Mouse (Mus musculus) limb, embryonic 15.5 days (tissue): Measurements from ENCODE around the gene Rfx2. TPM values are rescaled to one million over a fixed set of nuclear protein-coding genes. Genes with fewer than 3 reads are reported as not detected.

Experiments
- ATAC-seq: fragments of 200-750 bp; cut with Nextera tagmentation; 2 replicates; pipeline ENCODE4 v1.8.0; 2017; ENCODE audit warnings: low read depth, moderate TSS enrichment; ENCODE audit not compliant: insufficient number of reproducible peaks, low FRiP score, low TSS enrichment
- H3K27ac ChIP-seq: fragments of 300-500 bp; sonication (generic); 2 replicates; pipeline ENCODE4 v1.5.1; 2015; ENCODE audit warnings: moderate library complexity, mild to moderate bottlenecking, inconsistent platforms
- H3K27me3 ChIP-seq: fragments of 300-500 bp; sonication (generic); 2 replicates; pipeline ENCODE4 v1.6.1; 2015; ENCODE audit warnings: inconsistent platforms
- H3K36me3 ChIP-seq: fragments of 300-500 bp; sonication (generic); 2 replicates; pipeline ENCODE4 v1.6.1; 2015; ENCODE audit warnings: inconsistent platforms
- H3K4me1 ChIP-seq: fragments of 300-500 bp; sonication (generic); 2 replicates; pipeline ENCODE4 v1.6.1; 2015; ENCODE audit warnings: inconsistent platforms
- H3K4me2 ChIP-seq: fragments of 300-500 bp; sonication (generic); 2 replicates; pipeline ENCODE4 v1.6.1; 2015; ENCODE audit warnings: mild to moderate bottlenecking, inconsistent platforms
- H3K4me3 ChIP-seq: fragments of 300-500 bp; sonication (generic); 2 replicates; pipeline ENCODE4 v1.5.1; 2015; ENCODE audit warnings: mild to moderate bottlenecking, inconsistent platforms
- H3K9ac ChIP-seq: fragments of 300-500 bp; sonication (generic); 2 replicates; pipeline ENCODE4 v1.6.1; 2015; ENCODE audit warnings: inconsistent platforms
- H3K9me3 ChIP-seq: fragments of 300-500 bp; sonication (generic); 2 replicates; pipeline ENCODE4 v1.6.1; 2016; ENCODE audit warnings: inconsistent platforms
- WGBS: fragments of 180-500 bp; shearing (Covaris S2); methylation state at CpG from one replicate; pipeline ENCODE4 v1.1.7; 2015; 5-methylcytosine and 5-hydroxymethylcytosine counted together
- polyA plus RNA-seq: library from polyadenylated mRNA; unstranded; fragments of >200 nt; fragmentation: Nextera tagmentation; extraction: Ambion mirVana; gene quantifications from 2 replicates; pipeline ENCODE4 v1.2.1, GENCODE M21; 2015

The Rfx2 gene
- polyA plus RNA-seq, 1 experiment from 2014 or later: 6.0 TPM

DNA sequence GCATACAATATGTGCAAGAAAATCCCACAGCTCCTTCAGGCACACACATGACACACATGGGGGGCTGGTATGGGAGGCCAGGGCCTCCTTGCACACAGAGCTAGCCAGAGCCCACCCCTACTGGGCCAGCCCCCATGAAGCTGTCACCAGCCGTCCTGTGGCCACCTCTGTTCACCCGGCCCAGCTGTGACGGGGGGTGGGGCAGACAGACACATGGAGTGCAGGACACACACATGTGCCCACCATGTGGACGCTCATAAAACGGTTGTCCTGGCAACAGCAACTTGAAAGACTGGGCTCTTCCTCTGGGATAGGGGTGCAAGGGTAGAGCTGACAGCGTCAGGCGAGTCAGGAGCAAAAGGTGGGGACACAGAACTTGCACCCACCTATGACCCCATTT is 71.6 kb downstream of the Rfx2 start:
- 0 out of 2 replicates have a peak, but pooled peaks have one; percentile 6 for ATAC-seq
- Histone ChIP-seq H3K4me2 (no peak overlapping the region), H3K9ac (no peak overlapping the region), H3K4me3 (no peak overlapping the region), H3K9me3 (no peaks in the 10 kb centered on the region), H3K36me3 (no peaks in the 10 kb centered on the region), H3K27ac (no peak overlapping the region), H3K27me3 (peaks cover 30% of the 10 kb centered on the region), H3K4me1 (peaks cover 61% of the 10 kb centered on the region)
- WGBS: 16% methylated on average over 7 of the region's 7 CpGs

DNA sequence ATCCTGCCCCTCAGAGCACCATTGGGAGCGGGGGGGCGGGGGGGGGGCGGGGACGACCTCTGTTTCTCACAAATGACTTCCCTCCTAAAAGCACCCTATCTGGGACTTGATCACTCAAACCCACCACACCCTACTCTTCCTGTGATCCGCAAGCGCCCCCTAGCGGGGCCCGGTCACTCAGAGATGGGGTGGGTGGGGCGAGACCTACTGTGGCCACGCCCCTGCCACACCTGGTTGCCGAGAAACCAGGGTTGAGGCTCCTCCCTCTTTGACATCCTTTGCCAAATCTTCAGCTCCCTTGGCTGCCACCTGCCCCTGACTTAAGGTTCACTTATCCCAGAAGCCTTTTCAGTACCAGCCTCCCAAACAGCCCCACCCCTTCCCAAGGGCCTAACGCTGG is 72.7 kb downstream of the Rfx2 start:
- 4% methylated on average over 12 of the region's 12 CpGs for WGBS
- Histone ChIP-seq H3K27me3 (peaks cover 41% of the 10 kb centered on the region), H3K4me3 (no peak overlapping the region), H3K9ac (no peak overlapping the region), H3K27ac (no peak overlapping the region), H3K36me3 (no peaks in the 10 kb centered on the region), H3K4me1 (peaks cover 69% of the 10 kb centered on the region), H3K9me3 (no peaks in the 10 kb centered on the region), H3K4me2 (peak overlapping the region; percentile 98; the same call in 1 of the 2 replicates)
- ATAC-seq: no peak

DNA sequence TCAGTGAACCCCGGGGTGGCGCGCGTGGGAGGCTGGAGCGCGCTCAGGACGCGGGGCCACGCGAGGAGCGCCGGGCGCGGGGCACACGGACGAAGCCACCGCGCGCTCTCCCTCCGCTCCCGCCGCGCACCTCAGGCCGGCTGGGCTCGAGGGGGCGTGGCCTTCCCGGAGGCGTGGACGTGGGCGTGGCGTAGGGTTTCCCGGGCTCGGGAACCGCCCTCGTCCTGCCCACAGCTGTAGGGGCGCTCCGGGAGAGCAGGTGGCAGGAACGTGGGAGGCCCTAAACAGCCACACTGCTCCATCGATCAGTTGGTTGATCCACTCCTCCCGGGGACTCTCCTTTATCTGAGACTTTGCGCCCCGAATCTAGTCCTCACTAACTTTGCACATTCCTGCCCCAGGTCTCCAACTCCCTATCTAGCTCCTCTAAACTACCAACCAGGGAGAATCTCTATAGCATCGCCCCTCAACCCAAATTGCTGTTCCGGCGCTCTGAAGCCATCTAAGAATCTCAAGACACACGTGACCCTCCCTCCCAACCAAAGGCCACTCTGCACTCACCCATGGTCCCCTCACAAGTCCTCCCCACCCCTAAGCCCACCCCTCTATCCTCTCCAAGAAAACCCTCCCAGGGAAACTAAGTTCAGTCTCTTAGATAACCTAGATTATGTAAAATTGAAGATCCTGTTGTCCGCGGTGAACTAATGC is 73.2 kb downstream of the Rfx2 start, which contains the start of gene Nrtn:
Nrtn (minus strand) TSS at position 115 of the 708 bp plus-strand sequence.
- WGBS: under 1% methylated on average over 46 of the region's 48 CpGs
- no peaks in the 10 kb centered on the region for H3K9me3 ChIP-seq
- H3K4me1 ChIP-seq: peaks cover 64% of the 10 kb centered on the region
- no peak within 1 kb of the TSS for H3K27ac ChIP-seq
- no peaks in the 10 kb centered on the region for H3K36me3 ChIP-seq
- peak within 1 kb of the TSS; percentile 58 for H3K4me3 ChIP-seq
- peaks cover 46% of the 10 kb centered on the region for H3K27me3 ChIP-seq
- peak; percentile 42; the same call in 1 of the 2 replicates for ATAC-seq
- peak within 1 kb of the TSS; percentile 59 for H3K9ac ChIP-seq
- peak within 1 kb of the TSS; percentile 98 for H3K4me2 ChIP-seq

DNA sequence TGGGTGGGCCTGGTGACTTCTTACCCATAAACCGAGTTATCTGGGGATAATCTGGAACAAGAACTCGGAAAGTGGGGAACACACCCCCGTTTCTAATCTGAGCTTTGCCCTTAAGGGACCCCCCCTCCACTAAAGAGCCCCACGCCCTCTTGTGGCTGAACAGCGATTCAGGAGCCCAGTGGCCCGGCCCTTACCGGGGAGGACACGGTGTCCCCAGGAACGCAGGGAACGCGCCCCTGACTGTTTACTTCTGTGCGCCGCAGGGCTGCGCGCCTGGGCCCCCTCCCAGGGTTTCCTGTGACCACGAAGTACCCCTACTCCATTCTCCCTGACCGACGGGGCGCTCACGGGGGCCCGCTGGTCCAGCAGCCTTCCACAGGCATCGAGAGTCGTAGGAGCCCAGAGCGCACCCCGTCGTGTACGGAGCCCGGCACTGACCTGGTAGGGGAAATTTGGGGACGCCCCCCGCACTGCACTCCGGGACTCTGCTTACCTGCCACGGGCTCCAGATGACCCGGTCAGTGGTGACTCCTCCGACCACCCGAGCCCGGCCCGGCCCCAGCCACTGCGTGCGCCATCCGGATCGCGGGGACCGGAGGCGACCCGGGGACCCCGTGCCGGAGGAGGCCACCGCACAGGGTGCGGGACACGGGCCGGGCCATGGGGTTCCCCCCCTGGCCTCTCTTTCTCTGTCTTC is 74.0 kb downstream of the Rfx2 start:
- peaks cover 59% of the 10 kb centered on the region for H3K4me1 ChIP-seq

DNA sequence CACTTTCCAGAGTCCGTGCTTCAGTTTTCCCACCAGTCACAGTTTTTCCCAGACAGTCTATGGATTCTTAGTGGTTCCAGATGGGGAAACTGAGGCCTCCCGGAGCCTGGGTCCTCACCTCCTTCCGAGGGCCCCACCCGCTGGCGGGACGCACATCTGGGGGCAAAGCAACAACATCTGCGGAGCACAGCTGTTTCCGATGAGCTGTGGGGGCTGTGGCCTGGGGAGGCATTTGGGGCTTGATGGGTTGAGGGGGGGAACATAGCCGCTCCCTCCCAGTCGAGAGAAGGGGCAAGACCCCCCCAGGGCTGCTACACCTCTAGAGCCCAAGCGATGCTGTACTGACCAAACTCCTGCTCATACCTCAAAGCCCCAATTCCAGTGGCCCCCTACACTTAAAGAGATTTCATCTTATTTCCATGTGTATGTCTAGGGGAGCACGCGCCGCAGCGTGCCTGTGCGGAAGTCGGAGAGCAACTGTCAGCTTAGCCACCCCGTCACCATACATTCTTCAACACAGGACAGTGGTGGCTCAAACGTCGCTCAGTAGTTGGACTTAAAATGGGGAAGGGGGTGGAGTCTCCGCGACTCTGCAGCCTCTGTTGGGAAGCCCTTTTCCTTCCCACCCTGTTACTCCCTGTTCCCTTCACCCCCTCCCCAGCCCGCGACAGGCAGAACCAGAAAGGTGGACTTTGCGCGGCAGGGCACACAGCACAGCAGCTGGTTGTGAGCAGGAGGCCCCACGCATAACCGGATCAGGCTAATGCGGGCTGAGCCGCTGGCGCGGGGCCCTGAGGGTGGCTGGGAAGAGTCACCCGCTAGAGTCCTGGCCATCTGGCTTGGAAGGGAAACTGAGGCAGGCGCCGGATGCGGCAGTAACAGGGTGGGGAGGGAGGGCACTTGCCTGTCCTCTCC is 76.3 kb downstream of the Rfx2 start:
- Histone ChIP-seq H3K27ac (no peak overlapping the region), H3K4me2 (peak overlapping the region; percentile 28), H3K9ac (no peak overlapping the region), H3K9me3 (no peaks in the 10 kb centered on the region), H3K27me3 (peaks cover 61% of the 10 kb centered on the region), H3K4me3 (peak overlapping the region; percentile 15), H3K4me1 (peaks cover 58% of the 10 kb centered on the region), H3K36me3 (no peaks in the 10 kb centered on the region)
- WGBS: 10% methylated on average over 36 of the region's 36 CpGs
- ATAC-seq: no peak

More for the DNA sequence above, 74.0 kb downstream of the Rfx2 start:
- H3K27ac ChIP-seq: no peak overlapping the region
- H3K9ac ChIP-seq: peak overlapping the region; percentile 59
- peak overlapping the region; percentile 58 for H3K4me3 ChIP-seq
- H3K4me2 ChIP-seq: peak overlapping the region; percentile 98
- 1% methylated on average over 51 of the region's 51 CpGs for WGBS
- H3K36me3 ChIP-seq: no peaks in the 10 kb centered on the region
- H3K9me3 ChIP-seq: no peaks in the 10 kb centered on the region
- peaks cover 54% of the 10 kb centered on the region for H3K27me3 ChIP-seq
- ATAC-seq: peak; percentile 3; the same call in 1 of the 2 replicates

DNA sequence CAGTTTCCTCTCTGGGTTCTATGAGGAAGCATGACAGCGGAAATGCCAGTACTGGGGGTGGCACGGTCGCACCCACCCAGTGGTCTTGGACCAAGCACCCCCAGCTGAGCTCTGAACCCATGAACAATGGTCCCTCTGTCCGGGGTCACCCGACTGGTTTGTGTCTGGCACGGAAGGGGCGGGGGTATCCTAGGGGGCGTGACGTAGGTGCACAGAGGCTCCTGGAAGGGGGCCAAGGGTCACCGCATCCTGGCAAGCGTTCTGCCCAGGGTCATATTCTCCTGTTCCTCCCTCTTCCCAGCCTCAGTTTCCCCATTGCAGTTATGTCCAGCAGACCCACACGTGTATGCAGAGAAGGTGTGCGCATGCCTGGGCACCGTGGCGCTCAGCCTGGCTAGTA is 77.4 kb downstream of the Rfx2 start:
- no peak for ATAC-seq
- Histone ChIP-seq H3K9ac (no peak overlapping the region), H3K27me3 (peaks cover 61% of the 10 kb centered on the region), H3K4me1 (peaks cover 56% of the 10 kb centered on the region), H3K4me3 (no peak overlapping the region), H3K27ac (no peak overlapping the region), H3K4me2 (no peak overlapping the region), H3K9me3 (no peaks in the 10 kb centered on the region), H3K36me3 (no peaks in the 10 kb centered on the region)
- WGBS: 25% methylated on average over 15 of the region's 15 CpGs

DNA sequence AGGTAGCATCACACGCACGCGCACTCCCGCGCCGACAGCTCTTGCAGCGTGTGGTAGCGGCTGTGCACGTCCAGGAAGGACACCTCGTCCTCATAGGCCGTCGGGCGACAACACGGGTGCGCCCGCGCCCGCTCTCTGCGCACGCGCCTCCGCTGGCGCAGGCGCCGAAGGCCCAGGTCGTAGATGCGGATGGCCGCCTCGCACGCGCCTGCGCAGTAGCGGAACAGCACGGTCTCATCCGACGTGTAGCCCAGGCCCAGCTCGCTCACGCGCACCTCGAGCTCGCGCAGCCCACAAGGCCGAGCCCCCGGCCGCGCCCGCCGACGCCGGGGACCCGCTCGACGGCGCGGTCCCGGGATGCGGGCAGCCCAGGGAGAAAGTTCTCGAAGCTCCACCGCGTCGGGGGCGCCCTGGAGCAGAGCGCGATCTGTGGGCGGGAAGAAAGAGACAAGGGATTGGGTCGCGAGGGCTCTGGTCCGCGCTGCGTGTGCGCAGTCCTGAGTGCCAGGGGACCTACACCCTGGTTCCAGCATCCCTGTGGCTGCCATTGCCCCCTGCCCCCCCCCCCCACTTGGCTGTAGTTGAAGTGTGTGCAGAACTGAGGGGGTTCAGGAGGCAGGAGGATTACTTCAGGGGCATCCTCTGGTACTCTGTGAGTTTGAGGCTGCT is 79.3 kb downstream of the Rfx2 start:
- H3K9ac ChIP-seq: no peak overlapping the region
- ATAC-seq: peak; percentile 56; the same call in 1 of the 2 replicates
- no peaks in the 10 kb centered on the region for H3K36me3 ChIP-seq
- peak overlapping the region; percentile 31 for H3K4me3 ChIP-seq
- peaks cover 51% of the 10 kb centered on the region for H3K27me3 ChIP-seq
- peak overlapping the region; percentile 42 for H3K4me2 ChIP-seq
- WGBS: 35% methylated on average over 71 of the region's 71 CpGs
- no peak overlapping the region for H3K27ac ChIP-seq
- no peaks in the 10 kb centered on the region for H3K9me3 ChIP-seq
- H3K4me1 ChIP-seq: peaks cover 37% of the 10 kb centered on the region

DNA sequence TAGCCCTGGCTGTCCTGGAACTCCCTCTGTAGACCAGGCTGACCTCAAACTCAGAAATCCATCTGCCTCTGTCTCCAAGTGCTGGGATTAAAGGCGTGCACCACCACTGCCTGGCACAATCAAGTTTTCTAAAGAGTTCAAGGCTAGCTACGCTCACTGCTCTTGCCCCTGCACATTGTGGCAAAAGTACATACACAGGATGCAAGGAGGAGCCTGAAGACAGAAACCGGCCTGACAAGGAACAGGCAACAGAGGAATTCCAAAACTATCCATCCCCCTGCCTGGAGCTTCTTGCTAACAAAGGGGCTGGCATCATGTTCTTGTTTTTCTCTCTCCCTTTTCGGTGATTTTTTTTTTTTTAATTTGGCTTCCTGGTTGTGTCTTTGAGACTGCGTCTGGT is 86.6 kb downstream of the Rfx2 start:
- Histone ChIP-seq H3K4me3 (no peak overlapping the region), H3K27me3 (no peaks in the 10 kb centered on the region), H3K4me2 (no peak overlapping the region), H3K9ac (no peak overlapping the region), H3K27ac (peak overlapping the region; percentile 17; the same call in 1 of the 2 replicates), H3K4me1 (no peaks in the 10 kb centered on the region), H3K9me3 (no peaks in the 10 kb centered on the region), H3K36me3 (no peaks in the 10 kb centered on the region)
- no peak for ATAC-seq
- 42% methylated on average over 5 of the region's 5 CpGs for WGBS

DNA sequence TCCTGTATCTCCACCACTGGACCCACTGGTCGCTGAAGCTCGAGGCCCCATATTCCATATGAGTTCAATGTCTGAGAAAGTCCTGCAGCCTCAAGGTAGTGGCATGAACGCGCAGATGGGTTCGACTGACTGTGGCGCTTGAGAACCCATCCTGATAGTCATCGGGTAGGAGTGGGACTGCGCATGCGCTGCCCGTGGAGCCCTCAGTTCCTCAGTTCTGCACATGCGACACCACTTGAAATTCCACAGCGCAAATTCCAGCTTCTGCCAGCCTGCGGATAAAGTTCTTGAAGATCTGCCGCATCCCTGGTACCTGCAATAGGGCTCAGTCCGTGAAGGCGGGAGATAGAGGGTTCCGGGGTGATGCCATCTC is 90.0 kb downstream of the Rfx2 start:
- H3K4me3 ChIP-seq: no peak overlapping the region
- no peaks in the 10 kb centered on the region for H3K9me3 ChIP-seq
- no peak overlapping the region for H3K4me2 ChIP-seq
- ATAC-seq: no peak
- no peak overlapping the region for H3K27ac ChIP-seq
- WGBS: 79% methylated on average over 17 of the region's 17 CpGs
- no peaks in the 10 kb centered on the region for H3K4me1 ChIP-seq
- H3K27me3 ChIP-seq: no peaks in the 10 kb centered on the region
- H3K9ac ChIP-seq: no peak overlapping the region
- H3K36me3 ChIP-seq: no peaks in the 10 kb centered on the region

DNA sequence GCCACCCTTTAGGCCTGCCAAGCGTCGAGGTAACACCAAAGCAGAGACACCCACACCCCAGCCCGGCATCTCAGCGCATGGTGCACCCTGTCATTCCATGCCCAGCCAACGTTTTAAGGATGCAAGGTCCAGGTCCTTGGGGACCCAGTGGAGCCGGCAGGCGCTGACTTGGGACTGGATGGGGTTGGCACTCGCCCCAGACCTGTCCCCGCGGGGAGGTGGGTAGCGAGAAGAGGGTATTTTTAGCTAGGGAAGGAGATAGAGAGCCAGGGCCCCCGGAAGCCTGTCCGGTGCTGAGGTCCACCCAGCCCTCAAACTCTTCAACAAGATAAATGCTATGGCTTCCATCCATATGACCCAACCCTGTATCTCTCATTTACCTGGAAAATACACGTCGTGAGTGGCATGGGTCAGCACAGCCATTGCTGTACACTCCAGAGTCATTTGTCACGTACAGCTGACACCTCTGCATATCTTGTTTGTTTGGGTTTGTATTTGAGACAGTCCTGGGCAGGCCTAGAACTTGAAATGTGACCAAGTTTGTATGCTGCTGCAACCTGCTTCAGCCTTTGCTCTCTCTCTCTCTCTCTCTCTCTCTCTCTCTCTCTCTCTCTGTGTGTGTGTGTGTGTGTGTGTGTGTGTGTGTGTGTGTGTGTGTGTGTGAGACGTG is 90.6 kb downstream of the Rfx2 start:
- ATAC-seq: no peak
- Histone ChIP-seq H3K4me2 (no peak overlapping the region), H3K9me3 (no peaks in the 10 kb centered on the region), H3K27me3 (no peaks in the 10 kb centered on the region), H3K4me3 (no peak overlapping the region), H3K27ac (no peak overlapping the region), H3K4me1 (no peaks in the 10 kb centered on the region), H3K36me3 (no peaks in the 10 kb centered on the region), H3K9ac (no peak overlapping the region)
- WGBS: 79% methylated on average over 17 of the region's 17 CpGs

DNA sequence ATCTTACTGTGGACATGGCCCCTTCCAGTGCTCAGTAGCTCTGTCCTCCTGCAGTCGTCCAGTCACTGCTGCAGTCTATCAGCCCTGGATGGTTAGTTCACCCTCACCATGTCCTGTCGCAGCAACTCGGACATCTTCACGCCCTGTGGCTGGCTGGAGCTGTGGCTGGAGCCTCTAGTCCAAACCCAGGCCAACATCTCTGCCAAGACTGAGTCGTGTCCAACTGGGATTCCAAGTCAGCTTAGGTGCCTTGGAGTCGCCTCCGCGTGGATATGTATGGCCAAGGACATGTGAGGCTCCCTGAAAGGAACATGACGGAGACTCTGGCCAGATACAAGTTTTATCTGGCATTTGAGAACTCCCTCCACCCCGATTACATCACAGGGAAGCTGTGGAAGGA is 92.6 kb downstream of the Rfx2 start:
- no peaks in the 10 kb centered on the region for H3K4me1 ChIP-seq
- no peaks in the 10 kb centered on the region for H3K9me3 ChIP-seq
- no peak overlapping the region for H3K9ac ChIP-seq
- WGBS: 78% methylated on average over 10 of the region's 10 CpGs
- no peak overlapping the region for H3K4me3 ChIP-seq
- no peak overlapping the region for H3K4me2 ChIP-seq
- no peaks in the 10 kb centered on the region for H3K27me3 ChIP-seq
- no peak overlapping the region for H3K27ac ChIP-seq
- no peak for ATAC-seq
- H3K36me3 ChIP-seq: no peaks in the 10 kb centered on the region
